Mouse (Mus musculus): Measurements from ENCODE around the gene Bbs12. TPM values are rescaled to one million over a fixed set of nuclear protein-coding genes. Genes with fewer than 3 reads are reported as not detected.
A peak's percentile ranks its signal among the peaks of the same experiment; 100 is the strongest.

The Bbs12 gene
- polyA plus RNA-seq, 1 experiment from 2014 or later = 6.0 TPM

GRCm38 (mm10) chr3:37341110-37341509, 28.8 kb downstream of the Bbs12 start:
- H3K9ac ChIP-seq (ENCODE audit: low read depth, low read length) = no peak overlapping the region
- no peak for DNase-seq (ENCODE audit: low spot score)
- H3K27ac ChIP-seq (ENCODE audit: low read depth, low read length) = no peak overlapping the region
- H3K36me3 ChIP-seq (ENCODE audit: control insufficient read depth, insufficient read depth, low read length) = no peaks in the 10 kb centered on the region
- no peaks in the 10 kb centered on the region for H3K9me3 ChIP-seq (ENCODE audit: control insufficient read depth, low read length)
- H3K27me3 ChIP-seq (ENCODE audit: control insufficient read depth, insufficient read depth, low read length) = 0 out of 2 replicates have a peak, but pooled peaks cover 2% of the 10 kb centered on the region
- ATAC-seq (ENCODE audit: low FRiP score) = no peak
- WGBS = 54% methylated on average over 5 of the region's 5 CpGs
- H3K4me2 ChIP-seq (replicated peaks; ENCODE audit: low read depth, low read length) = no peak overlapping the region
- H3K4me1 ChIP-seq (replicated peaks; ENCODE audit: control insufficient read depth, insufficient read depth, low read length) = no peaks in the 10 kb centered on the region
- no peak overlapping the region for H3K4me3 ChIP-seq (ENCODE audit: low read depth, low read length)

GRCm38 (mm10) chr3:37342811-37343210, 30.5 kb downstream of the Bbs12 start:
- ATAC-seq (ENCODE audit: low FRiP score) (no peak), DNase-seq (ENCODE audit: low spot score) (no peak)
- WGBS = 68% methylated on average over 5 of the region's 5 CpGs
- H3K36me3 ChIP-seq (ENCODE audit: control insufficient read depth, insufficient read depth, low read length) = no peaks in the 10 kb centered on the region
- H3K9me3 ChIP-seq (ENCODE audit: control insufficient read depth, low read length) = no peaks in the 10 kb centered on the region
- H3K9ac ChIP-seq (ENCODE audit: low read depth, low read length) = no peak overlapping the region
- no peaks in the 10 kb centered on the region for H3K4me1 ChIP-seq (replicated peaks; ENCODE audit: control insufficient read depth, insufficient read depth, low read length)
- H3K4me2 ChIP-seq (replicated peaks; ENCODE audit: low read depth, low read length) = no peak overlapping the region
- peaks cover 5% of the 10 kb centered on the region for H3K27me3 ChIP-seq (ENCODE audit: control insufficient read depth, insufficient read depth, low read length)
- no peak overlapping the region for H3K27ac ChIP-seq (ENCODE audit: low read depth, low read length)
- H3K4me3 ChIP-seq (ENCODE audit: low read depth, low read length) = no peak overlapping the region

- WGBS = 28% methylated on average over 9 of the region's 9 CpGs
- ATAC-seq (ENCODE audit: low FRiP score) (no peak), DNase-seq (ENCODE audit: low spot score) (no peak)
- Histone ChIP-seq H3K36me3 (ENCODE audit: control insufficient read depth, insufficient read depth, low read length) (no peaks in the 10 kb centered on the region), H3K9ac (ENCODE audit: low read depth, low read length) (no peak overlapping the region), H3K4me1 (replicated peaks; ENCODE audit: control insufficient read depth, insufficient read depth, low read length) (peaks cover 4% of the 10 kb centered on the region; the same call in 1 of the 2 replicates), H3K4me2 (replicated peaks; ENCODE audit: low read depth, low read length) (peak overlapping the region; percentile 99; the same call in 1 of the 2 replicates), H3K9me3 (ENCODE audit: control insufficient read depth, low read length) (no peaks in the 10 kb centered on the region), H3K27me3 (ENCODE audit: control insufficient read depth, insufficient read depth, low read length) (peaks cover 19% of the 10 kb centered on the region), H3K27ac (ENCODE audit: low read depth, low read length) (no peak overlapping the region), H3K4me3 (ENCODE audit: low read depth, low read length) (peak overlapping the region; percentile 51; the same call in 1 of the 2 replicates)
Measured at GRCm38 (mm10) chr3:37347671-37348070, 35.3 kb downstream of the Bbs12 start.

- WGBS = 1% methylated on average over 60 of the region's 75 CpGs
- DNase-seq (ENCODE audit: low spot score) (peak; percentile 55), ATAC-seq (ENCODE audit: low FRiP score) (peak; percentile 79)
- H3K9me3 ChIP-seq (ENCODE audit: control insufficient read depth, low read length) = no peaks in the 10 kb centered on the region
- H3K27me3 ChIP-seq (ENCODE audit: control insufficient read depth, insufficient read depth, low read length) = peaks cover 19% of the 10 kb centered on the region
- H3K4me3 ChIP-seq (ENCODE audit: low read depth, low read length) = peak within 1 kb of the TSS; percentile 51
- peak within 1 kb of the TSS; percentile 51 for H3K9ac ChIP-seq (ENCODE audit: low read depth, low read length)
- no peaks in the 10 kb centered on the region for H3K36me3 ChIP-seq (ENCODE audit: control insufficient read depth, insufficient read depth, low read length)
- peak within 1 kb of the TSS; percentile 99 for H3K4me2 ChIP-seq (replicated peaks; ENCODE audit: low read depth, low read length)
- no peak within 1 kb of the TSS for H3K27ac ChIP-seq (ENCODE audit: low read depth, low read length)
- H3K4me1 ChIP-seq (replicated peaks; ENCODE audit: control insufficient read depth, insufficient read depth, low read length) = peaks cover 4% of the 10 kb centered on the region; the same call in 1 of the 2 replicates
Measured at GRCm38 (mm10) chr3:37348221-37349165, 36.1 kb downstream of the Bbs12 start, which contains the start of gene Fgf2. Gene Fgf2, plus strand, starts transcription at chr3:37348346.

- peak overlapping the region; percentile 51 for H3K9ac ChIP-seq (ENCODE audit: low read depth, low read length)
- DNase-seq (ENCODE audit: low spot score) = no peak
- no peak overlapping the region for H3K27ac ChIP-seq (ENCODE audit: low read depth, low read length)
- no peaks in the 10 kb centered on the region for H3K36me3 ChIP-seq (ENCODE audit: control insufficient read depth, insufficient read depth, low read length)
- peak overlapping the region; percentile 99 for H3K4me2 ChIP-seq (replicated peaks; ENCODE audit: low read depth, low read length)
- peaks cover 19% of the 10 kb centered on the region for H3K27me3 ChIP-seq (ENCODE audit: control insufficient read depth, insufficient read depth, low read length)
- H3K9me3 ChIP-seq (ENCODE audit: control insufficient read depth, low read length) = no peaks in the 10 kb centered on the region
- H3K4me3 ChIP-seq (ENCODE audit: low read depth, low read length) = peak overlapping the region; percentile 51
- peaks cover 4% of the 10 kb centered on the region; the same call in 1 of the 2 replicates for H3K4me1 ChIP-seq (replicated peaks; ENCODE audit: control insufficient read depth, insufficient read depth, low read length)
- no peak for ATAC-seq (ENCODE audit: low FRiP score)
- 15% methylated on average over 8 of the region's 8 CpGs for WGBS
Measured at GRCm38 (mm10) chr3:37349166-37349548, 36.8 kb downstream of the Bbs12 start.

- Histone ChIP-seq H3K27ac (ENCODE audit: low read depth, low read length) (no peak overlapping the region), H3K27me3 (ENCODE audit: control insufficient read depth, insufficient read depth, low read length) (peaks cover 18% of the 10 kb centered on the region), H3K9me3 (ENCODE audit: control insufficient read depth, low read length) (no peaks in the 10 kb centered on the region), H3K4me1 (replicated peaks; ENCODE audit: control insufficient read depth, insufficient read depth, low read length) (peaks cover 4% of the 10 kb centered on the region; the same call in 1 of the 2 replicates), H3K9ac (ENCODE audit: low read depth, low read length) (no peak overlapping the region), H3K36me3 (ENCODE audit: control insufficient read depth, insufficient read depth, low read length) (no peaks in the 10 kb centered on the region), H3K4me3 (ENCODE audit: low read depth, low read length) (no peak overlapping the region), H3K4me2 (replicated peaks; ENCODE audit: low read depth, low read length) (no peak overlapping the region)
- WGBS = 67% methylated on average over 7 of the region's 7 CpGs
- no peak for DNase-seq (ENCODE audit: low spot score)
- ATAC-seq (ENCODE audit: low FRiP score) = no peak
Measured at GRCm38 (mm10) chr3:37350386-37350785, 38.0 kb downstream of the Bbs12 start.

- H3K27me3 ChIP-seq (ENCODE audit: control insufficient read depth, insufficient read depth, low read length) = peaks cover 7% of the 10 kb centered on the region
- H3K9me3 ChIP-seq (ENCODE audit: control insufficient read depth, low read length) = no peaks in the 10 kb centered on the region
- H3K4me3 ChIP-seq (ENCODE audit: low read depth, low read length) = no peak overlapping the region
- H3K36me3 ChIP-seq (ENCODE audit: control insufficient read depth, insufficient read depth, low read length) = no peaks in the 10 kb centered on the region
- WGBS = 75% methylated on average over 10 of the region's 10 CpGs
- ATAC-seq (ENCODE audit: low FRiP score) (no peak), DNase-seq (ENCODE audit: low spot score) (no peak)
- H3K9ac ChIP-seq (ENCODE audit: low read depth, low read length) = no peak overlapping the region
- H3K27ac ChIP-seq (ENCODE audit: low read depth, low read length) = no peak overlapping the region
- peaks cover under 1% of the 10 kb centered on the region; the same call in 1 of the 2 replicates for H3K4me1 ChIP-seq (replicated peaks; ENCODE audit: control insufficient read depth, insufficient read depth, low read length)
- no peak overlapping the region for H3K4me2 ChIP-seq (replicated peaks; ENCODE audit: low read depth, low read length)
Measured at GRCm38 (mm10) chr3:37353951-37354481, 41.7 kb downstream of the Bbs12 start.

GRCm38 (mm10) chr3:37354737-37355136, 42.4 kb downstream of the Bbs12 start:
- WGBS = 90% methylated on average over 1 of the region's 1 CpGs
- no peak overlapping the region for H3K4me3 ChIP-seq (ENCODE audit: low read depth, low read length)
- no peak for DNase-seq (ENCODE audit: low spot score)

More at GRCm38 (mm10) chr3:37354737-37355136, 42.4 kb downstream of the Bbs12 start:
- Histone ChIP-seq H3K27me3 (ENCODE audit: control insufficient read depth, insufficient read depth, low read length) (no peaks in the 10 kb centered on the region; the same call in 1 of the 2 replicates), H3K27ac (ENCODE audit: low read depth, low read length) (no peak overlapping the region), H3K36me3 (ENCODE audit: control insufficient read depth, insufficient read depth, low read length) (no peaks in the 10 kb centered on the region), H3K4me2 (replicated peaks; ENCODE audit: low read depth, low read length) (no peak overlapping the region), H3K9ac (ENCODE audit: low read depth, low read length) (no peak overlapping the region), H3K9me3 (ENCODE audit: control insufficient read depth, low read length) (no peaks in the 10 kb centered on the region), H3K4me1 (replicated peaks; ENCODE audit: control insufficient read depth, insufficient read depth, low read length) (no peaks in the 10 kb centered on the region)
- no peak for ATAC-seq (ENCODE audit: low FRiP score)

Measured in hindbrain, embryonic 11.5 days (tissue).